Comparison of ENCODE assay signal across 13 mouse cellular contexts in genomic region chr1:155568133-155568532, GRCm38 (mm10). TPM values are rescaled to one million over a fixed set of nuclear protein-coding genes. Genes with fewer than 3 reads are reported as not detected.
A peak's percentile ranks its signal among the peaks of the same experiment; 100 is the strongest.
DNase-seq lines count a peak whose midpoint lies in the region; ATAC-seq and TF ChIP-seq lines count a peak whose summit lies in the region.
"Had no signal": no experiment of that assay in that cellular context is flagged by ENCODE, and none has a peak within 500 bp of the region (broad histone marks: within the 10 kb centered on the region; RNA-seq: fewer than 3 reads in every experiment).

No protein-coding gene starts in this region.

- no peak for ATAC-seq in lung, embryonic 14.5 days (ENCODE audit: insufficient read depth)
- ATAC-seq in inflammation-experienced regulatory T-cells, adult 6 months, result peak; percentile 19

- no peaks in the 10 kb centered on the region for H3K4me1 ChIP-seq in lung, embryonic 14.5 days (ENCODE audit: insufficient read depth)
- H3K4me1 ChIP-seq: kidney, embryonic 15.5 days; lung, embryonic 15.5 days; midbrain, embryonic 12.5 days had no signal

- 91% methylated on average over 9 of the region's 9 CpGs for WGBS in lung, embryonic 14.5 days

- peaks cover 38% of the 10 kb centered on the region for H3K36me3 ChIP-seq in lung, embryonic 14.5 days (ENCODE audit: insufficient read depth)

- peak; percentile 45 for DNase-seq in heart, adult 11 months
- DNase-seq in heart, adult 18-20 months, result no peak
- DNase-seq in lung, embryonic 14.5 days, result peak; percentile 6
- DNase-seq in lung, postnatal 36 days, result no peak
- DNase-seq in ES-CJ7 (ENCODE audit: low read depth, low spot score), result peak; percentile 55
- DNase-seq in frontal cortex, adult 2 months (ENCODE audit: extremely low spot score in 1 of 2, low spot score in 1 of 2), result no peak
- DNase-seq in ovary, postnatal 14 days (ENCODE audit: low spot score), result no peak
- DNase-seq: cerebellum, adult 8-10 months; thymus, postnatal 14 days had no signal

- TF ChIP-seq CTCF in lung, embryonic 14.5 days (IDR thresholded peaks at IDR 0.05; ENCODE audit: low read depth), result peak; percentile 25; the same call in 1 of the 2 replicates

- H3K27me3 ChIP-seq in lung, embryonic 14.5 days (ENCODE audit: insufficient read depth, low read length), result no peaks in the 10 kb centered on the region
- H3K27me3 ChIP-seq: kidney, embryonic 15.5 days; lung, embryonic 15.5 days; midbrain, embryonic 12.5 days had no signal

- no peaks in the 10 kb centered on the region for H3K9me3 ChIP-seq in lung, embryonic 14.5 days (ENCODE audit: low read depth, low read length)
- H3K9me3 ChIP-seq: kidney, embryonic 15.5 days; lung, embryonic 15.5 days; midbrain, embryonic 12.5 days had no signal

- no peak overlapping the region for H3K9ac ChIP-seq in lung, embryonic 14.5 days
- H3K9ac ChIP-seq: kidney, embryonic 15.5 days; lung, embryonic 15.5 days; midbrain, embryonic 12.5 days had no signal

- no peak overlapping the region for H3K27ac ChIP-seq in lung, embryonic 14.5 days (ENCODE audit: low read depth)
- H3K27ac ChIP-seq: kidney, embryonic 15.5 days; lung, embryonic 15.5 days; midbrain, embryonic 12.5 days had no signal

- no peak overlapping the region for H3K4me2 ChIP-seq in lung, embryonic 14.5 days
- H3K4me2 ChIP-seq: kidney, embryonic 15.5 days; lung, embryonic 15.5 days; midbrain, embryonic 12.5 days had no signal

- no peak overlapping the region for H3K4me3 ChIP-seq in lung, embryonic 14.5 days (ENCODE audit: low read depth, low read length)
- H3K4me3 ChIP-seq: kidney, embryonic 15.5 days; lung, embryonic 15.5 days; midbrain, embryonic 12.5 days had no signal

RNA-seq across cellular contexts. Expression of gene Acbd6, which starts 10.2 kb away (rescaled TPM):
- 10 to 100 TPM; 59.2 to 59.5 TPM for total RNA-seq in heart, adult 18-20 months (2021)
- 83.5 and 88.0 TPM in 2 replicates for polyA plus RNA-seq in lung, embryonic 14.5 days (2014; fragmentation: Nextera tagmentation; extraction: Ambion mirVana)
- 10 to 100 TPM in 1 of 3 experiments, 1 to 10 TPM in 2; 6.8 to 10.4 (median 8.6) TPM for polyA plus RNA-seq in inflammation-experienced regulatory T-cells, adult 6 months (2017; shearing (Covaris generic))
- 86.1 and 90.0 TPM in 2 replicates for polyA plus RNA-seq in frontal cortex, adult 2 months (2012; rRNA removed)

Comparison
In these comparisons a context has a peak if more than half of its experiments do, and no peak if none do; other contexts are left out.
1. DNase-seq: peak in heart, adult 11 months (single experiment), lung, embryonic 14.5 days (single experiment) and ES-CJ7 (single experiment); none in heart, adult 18-20 months (0 of 2), lung, postnatal 36 days (single experiment), frontal cortex, adult 2 months (0 of 2) and ovary, postnatal 14 days (single experiment).